Mouse (Mus musculus) testis, adult 2 months (tissue): Measurements from ENCODE around the gene Cpsf3.
A peak's percentile ranks its signal among the peaks of the same experiment; 100 is the strongest.

ENCODE experiments used
- CTCF ChIP-seq: fragments of 200-500 bp; IDR thresholded peaks from 2 replicates; pipeline ENCODE4 v1.5.1; 2012; ENCODE audit warnings: low read depth, mild to moderate bottlenecking, inconsistent platforms, low read length, moderate library complexity; ENCODE audit not compliant: control insufficient read depth, insufficient read depth, insufficient replicate concordance
- POLR2A ChIP-seq: fragments of 200-500 bp; IDR thresholded peaks from 2 replicates; pipeline ENCODE4 v1.6.1; 2012; ENCODE audit warnings: low read depth, mild to moderate bottlenecking, inconsistent platforms, low read length, moderate library complexity; ENCODE audit not compliant: control insufficient read depth

DNA sequence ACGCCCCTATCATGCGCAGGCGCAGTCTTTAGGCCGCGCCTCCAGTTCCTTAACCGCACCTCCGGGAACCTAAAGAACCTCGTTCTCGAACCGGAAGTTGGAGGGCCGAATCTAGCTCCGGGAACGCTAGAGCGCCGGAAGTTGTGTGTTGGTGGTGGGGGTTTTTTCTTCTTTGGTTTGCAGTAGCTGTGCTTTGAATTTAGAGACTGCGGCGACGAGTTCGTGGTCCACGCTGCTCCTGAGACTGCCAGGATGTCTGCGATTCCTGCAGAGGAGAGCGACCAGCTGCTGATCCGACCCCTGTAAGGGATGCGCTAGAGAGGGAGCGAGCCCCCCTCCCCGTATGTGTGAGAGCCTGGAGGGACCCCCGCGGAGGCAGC is 1.0 kb downstream of the Cpsf3 start, which contains the start of gene Itgb1bp1:
- TF ChIP-seq CTCF (no peak), POLR2A (0 out of 2 replicates have a peak, but pooled peaks have one; percentile 56)
